Mouse (Mus musculus): ENCODE results near the gene Vmp1. TPM values are rescaled to one million over a fixed set of nuclear protein-coding genes. Genes with fewer than 3 reads are reported as not detected.

The Vmp1 gene
- polyA plus RNA-seq, 1 experiment: 157 TPM

DNA sequence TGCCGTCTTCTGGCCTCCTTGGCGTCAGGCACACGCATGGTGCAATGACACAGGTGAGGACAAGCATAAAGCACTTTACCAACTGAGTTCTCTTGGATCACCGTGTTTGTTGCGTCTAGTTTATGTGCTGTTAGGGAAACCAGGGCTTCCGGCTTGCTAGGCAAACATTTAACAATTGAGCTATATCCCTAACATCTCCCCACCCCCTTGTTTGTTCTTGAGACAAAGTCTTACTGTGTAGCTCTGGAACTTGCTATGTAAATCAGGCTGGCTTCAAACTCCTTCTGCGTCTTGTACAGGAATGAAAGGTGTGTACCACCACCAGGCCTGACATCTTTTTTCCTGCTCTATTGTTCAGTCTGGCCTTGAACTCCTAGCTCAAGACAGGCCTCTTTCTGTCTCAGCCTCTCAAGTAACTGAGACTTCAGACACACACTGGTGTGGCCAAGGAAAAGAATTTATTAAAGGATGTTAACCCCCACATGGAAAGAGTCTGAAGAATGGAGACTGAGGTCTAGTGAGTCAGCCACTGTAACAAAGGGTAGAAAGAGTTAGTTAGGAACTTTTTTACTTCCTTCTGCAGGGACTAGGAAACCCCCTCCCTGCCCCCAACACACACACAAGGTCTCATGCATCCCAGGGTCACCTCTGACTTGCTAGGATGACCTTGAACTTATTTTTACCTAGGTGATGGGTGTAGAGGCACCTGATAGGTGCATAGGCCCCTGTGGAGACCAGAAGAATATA, 107.8 kb downstream of the Vmp1 start:
- Histone ChIP-seq H3K27me3 (ENCODE audit: control insufficient read depth, insufficient read depth, insufficient read length) (no peaks in the 10 kb centered on the region), H3K79me3 (ENCODE audit: low read depth) (no peaks in the 10 kb centered on the region), H3K79me2 (ENCODE audit: control insufficient read depth, insufficient read depth) (no peaks in the 10 kb centered on the region), H3K36me3 (ENCODE audit: control insufficient read depth, insufficient read depth) (no peaks in the 10 kb centered on the region), H3K4me3 (ENCODE audit: insufficient read depth, poor library complexity, severe bottlenecking) (no peak overlapping the region), H3ac (ENCODE audit: control insufficient read depth, insufficient read length, low read depth) (no peak overlapping the region)
- TF ChIP-seq FOSL1 (IDR thresholded peaks at IDR 0.05; ENCODE audit: insufficient read depth, low read length, poor library complexity, severe bottlenecking) (peak; percentile 59), MYOD1 (IDR thresholded peaks at IDR 0.05; ENCODE audit: control insufficient read depth, insufficient read length, low read depth) (no peak), MAX (IDR thresholded peaks at IDR 0.05) (peak; percentile 72), CTCF (IDR thresholded peaks at IDR 0.05; ENCODE audit: control insufficient read depth, insufficient read depth, insufficient read length) (no peak), CEBPB (IDR thresholded peaks at IDR 0.05; ENCODE audit: low read depth) (no peak), USF1 (IDR thresholded peaks at IDR 0.05; ENCODE audit: low read depth) (no peak), MYOG (IDR thresholded peaks at IDR 0.05; ENCODE audit: control insufficient read depth, extremely low read depth, insufficient read length) (no peak)

DNA sequence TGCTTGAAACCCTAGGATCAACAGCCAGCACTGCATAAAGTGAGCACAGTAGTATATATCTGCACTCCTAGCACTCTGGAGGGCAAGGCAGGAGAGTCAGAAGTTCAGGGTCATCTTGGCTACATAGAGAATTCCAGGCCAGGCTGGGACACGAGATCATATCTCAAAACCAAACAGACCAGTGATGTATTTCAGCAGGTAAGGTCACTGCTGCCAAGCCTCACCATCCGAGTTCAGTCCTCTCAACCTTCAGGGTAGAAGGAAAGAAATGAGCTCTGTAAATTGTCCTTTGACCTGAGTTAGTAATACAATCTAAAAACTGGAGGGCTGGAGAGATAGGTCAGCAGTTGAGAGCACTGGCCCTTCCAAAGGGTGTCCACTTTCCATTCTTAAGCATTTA, 109.2 kb downstream of the Vmp1 start:
- Histone ChIP-seq H3K36me3 (ENCODE audit: control insufficient read depth, insufficient read depth) (no peaks in the 10 kb centered on the region), H3K27me3 (ENCODE audit: control insufficient read depth, insufficient read depth, insufficient read length) (no peaks in the 10 kb centered on the region), H3K4me3 (ENCODE audit: insufficient read depth, poor library complexity, severe bottlenecking) (no peak overlapping the region), H3K79me2 (ENCODE audit: control insufficient read depth, insufficient read depth) (no peaks in the 10 kb centered on the region), H3K79me3 (ENCODE audit: low read depth) (no peaks in the 10 kb centered on the region), H3ac (ENCODE audit: control insufficient read depth, insufficient read length, low read depth) (no peak overlapping the region)
- no peak for TF ChIP-seq CEBPB (IDR thresholded peaks at IDR 0.05; ENCODE audit: low read depth)
- no peak for TF ChIP-seq MAX (IDR thresholded peaks at IDR 0.05)
- TF ChIP-seq FOSL1 (IDR thresholded peaks at IDR 0.05; ENCODE audit: insufficient read depth, low read length, poor library complexity, severe bottlenecking): no peak
- TF ChIP-seq CTCF (IDR thresholded peaks at IDR 0.05; ENCODE audit: control insufficient read depth, insufficient read depth, insufficient read length): no peak
- TF ChIP-seq MYOG (IDR thresholded peaks at IDR 0.05; ENCODE audit: control insufficient read depth, extremely low read depth, insufficient read length): no peak
- no peak for TF ChIP-seq MYOD1 (IDR thresholded peaks at IDR 0.05; ENCODE audit: control insufficient read depth, insufficient read length, low read depth)
- TF ChIP-seq USF1 (IDR thresholded peaks at IDR 0.05; ENCODE audit: low read depth): no peak

GRCm38 (mm10) chr11:86573646-86574231, 109.9 kb downstream of the Vmp1 start:
- H3K36me3 ChIP-seq (ENCODE audit: control insufficient read depth, insufficient read depth): no peaks in the 10 kb centered on the region
- H3K79me2 ChIP-seq (ENCODE audit: control insufficient read depth, insufficient read depth): no peaks in the 10 kb centered on the region
- H3K27me3 ChIP-seq (ENCODE audit: control insufficient read depth, insufficient read depth, insufficient read length): no peaks in the 10 kb centered on the region
- H3ac ChIP-seq (ENCODE audit: control insufficient read depth, insufficient read length, low read depth): no peak overlapping the region
- H3K79me3 ChIP-seq (ENCODE audit: low read depth): no peaks in the 10 kb centered on the region
- no peak overlapping the region for H3K4me3 ChIP-seq (ENCODE audit: insufficient read depth, poor library complexity, severe bottlenecking)
- TF ChIP-seq FOSL1 (IDR thresholded peaks at IDR 0.05; ENCODE audit: insufficient read depth, low read length, poor library complexity, severe bottlenecking): no peak
- TF ChIP-seq MYOG (IDR thresholded peaks at IDR 0.05; ENCODE audit: control insufficient read depth, extremely low read depth, insufficient read length): no peak
- no peak for TF ChIP-seq MYOD1 (IDR thresholded peaks at IDR 0.05; ENCODE audit: control insufficient read depth, insufficient read length, low read depth)
- TF ChIP-seq USF1 (IDR thresholded peaks at IDR 0.05; ENCODE audit: low read depth): no peak
- TF ChIP-seq CEBPB (IDR thresholded peaks at IDR 0.05; ENCODE audit: low read depth): no peak
- no peak for TF ChIP-seq MAX (IDR thresholded peaks at IDR 0.05)
- no peak for TF ChIP-seq CTCF (IDR thresholded peaks at IDR 0.05; ENCODE audit: control insufficient read depth, insufficient read depth, insufficient read length)

DNA sequence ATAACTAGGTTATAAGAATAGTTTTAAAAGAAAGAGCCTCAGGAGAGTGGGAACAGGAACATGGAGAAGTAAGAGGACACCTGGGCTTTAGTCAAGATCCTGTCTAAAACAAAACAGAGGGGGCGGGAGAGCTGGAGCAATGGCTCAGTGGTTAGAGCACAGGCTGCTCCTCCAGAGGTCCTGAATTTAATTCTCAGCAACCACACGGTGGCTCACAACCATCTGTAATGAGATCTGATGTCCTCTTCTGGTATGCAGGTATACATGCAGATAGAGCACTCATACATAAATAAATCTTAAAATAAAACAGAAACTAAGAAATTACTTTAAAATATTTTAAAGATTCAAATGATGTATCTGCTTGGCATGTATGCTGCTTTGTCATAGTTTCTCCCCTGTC, 111.0 kb downstream of the Vmp1 start:
- H3K27me3 ChIP-seq (ENCODE audit: control insufficient read depth, insufficient read depth, insufficient read length): no peaks in the 10 kb centered on the region
- H3K79me3 ChIP-seq (ENCODE audit: low read depth): no peaks in the 10 kb centered on the region
- no peak overlapping the region for H3K4me3 ChIP-seq (ENCODE audit: insufficient read depth, poor library complexity, severe bottlenecking)
- H3ac ChIP-seq (ENCODE audit: control insufficient read depth, insufficient read length, low read depth): no peak overlapping the region
- TF ChIP-seq CEBPB (IDR thresholded peaks at IDR 0.05; ENCODE audit: low read depth) (no peak), USF1 (IDR thresholded peaks at IDR 0.05; ENCODE audit: low read depth) (no peak), FOSL1 (IDR thresholded peaks at IDR 0.05; ENCODE audit: insufficient read depth, low read length, poor library complexity, severe bottlenecking) (no peak), MAX (IDR thresholded peaks at IDR 0.05) (no peak), MYOD1 (IDR thresholded peaks at IDR 0.05; ENCODE audit: control insufficient read depth, insufficient read length, low read depth) (no peak), MYOG (IDR thresholded peaks at IDR 0.05; ENCODE audit: control insufficient read depth, extremely low read depth, insufficient read length) (no peak), CTCF (IDR thresholded peaks at IDR 0.05; ENCODE audit: control insufficient read depth, insufficient read depth, insufficient read length) (no peak)
- no peaks in the 10 kb centered on the region for H3K36me3 ChIP-seq (ENCODE audit: control insufficient read depth, insufficient read depth)
- no peaks in the 10 kb centered on the region for H3K79me2 ChIP-seq (ENCODE audit: control insufficient read depth, insufficient read depth)

GRCm38 (mm10) chr11:86571871-86572270, 111.8 kb downstream of the Vmp1 start:
- no peak overlapping the region for H3ac ChIP-seq (ENCODE audit: control insufficient read depth, insufficient read length, low read depth)
- H3K4me3 ChIP-seq (ENCODE audit: insufficient read depth, poor library complexity, severe bottlenecking): no peak overlapping the region
- H3K27me3 ChIP-seq (ENCODE audit: control insufficient read depth, insufficient read depth, insufficient read length): no peaks in the 10 kb centered on the region
- no peaks in the 10 kb centered on the region for H3K79me2 ChIP-seq (ENCODE audit: control insufficient read depth, insufficient read depth)
- TF ChIP-seq FOSL1 (IDR thresholded peaks at IDR 0.05; ENCODE audit: insufficient read depth, low read length, poor library complexity, severe bottlenecking) (no peak), MYOG (IDR thresholded peaks at IDR 0.05; ENCODE audit: control insufficient read depth, extremely low read depth, insufficient read length) (no peak), USF1 (IDR thresholded peaks at IDR 0.05; ENCODE audit: low read depth) (no peak), MAX (IDR thresholded peaks at IDR 0.05) (no peak), CTCF (IDR thresholded peaks at IDR 0.05; ENCODE audit: control insufficient read depth, insufficient read depth, insufficient read length) (no peak), MYOD1 (IDR thresholded peaks at IDR 0.05; ENCODE audit: control insufficient read depth, insufficient read length, low read depth) (no peak), CEBPB (IDR thresholded peaks at IDR 0.05; ENCODE audit: low read depth) (no peak)
- no peaks in the 10 kb centered on the region for H3K36me3 ChIP-seq (ENCODE audit: control insufficient read depth, insufficient read depth)
- no peaks in the 10 kb centered on the region for H3K79me3 ChIP-seq (ENCODE audit: low read depth)

All from C2C12 (cell line).